Mouse (Mus musculus): Measurements from ENCODE around the gene Gm7029.

The Gm7029 gene

DNA sequence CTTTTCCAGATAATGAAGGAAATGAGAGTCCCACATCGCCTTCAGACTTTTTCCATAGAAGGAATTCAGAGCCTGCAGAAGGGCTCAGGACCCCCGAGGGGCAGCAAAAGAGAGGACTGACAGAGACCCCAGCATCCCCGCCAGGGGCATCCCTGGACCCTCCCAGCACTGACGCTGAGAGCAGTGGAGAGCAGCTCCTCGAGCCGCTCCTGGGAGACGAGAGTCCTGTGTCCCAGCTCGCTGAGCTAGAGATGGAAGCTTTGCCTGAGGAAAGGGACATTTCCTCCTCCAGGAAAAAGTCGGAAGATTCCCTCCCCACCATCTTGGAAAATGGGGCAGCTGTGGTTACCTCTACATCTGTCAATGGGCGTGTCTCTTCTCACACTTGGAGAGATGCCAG is 39.6 kb downstream of the Gm7029 start:
- no peak for DNase-seq (ENCODE audit: low spot score)

DNA sequence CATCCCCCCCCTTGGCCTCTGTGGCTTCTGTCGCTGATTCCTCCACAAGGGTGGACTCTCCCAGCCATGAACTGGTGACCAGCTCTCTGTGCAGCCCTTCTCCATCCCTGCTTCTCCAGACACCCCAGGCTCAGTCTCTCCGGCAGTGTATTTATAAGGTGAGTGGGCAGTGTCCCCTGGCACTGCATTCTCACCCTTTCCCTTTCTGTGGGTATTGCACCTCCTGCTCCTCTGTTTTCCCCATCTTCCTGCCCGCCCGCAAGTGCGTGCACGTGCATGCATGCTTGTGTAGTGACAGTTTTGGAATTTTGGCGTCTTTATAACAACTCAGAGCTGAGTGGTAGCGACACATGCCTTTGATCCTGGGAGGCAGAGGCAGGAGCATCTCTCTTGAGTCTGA is 40.3 kb downstream of the Gm7029 start:
- DNase-seq (ENCODE audit: low spot score), result no peak

DNA sequence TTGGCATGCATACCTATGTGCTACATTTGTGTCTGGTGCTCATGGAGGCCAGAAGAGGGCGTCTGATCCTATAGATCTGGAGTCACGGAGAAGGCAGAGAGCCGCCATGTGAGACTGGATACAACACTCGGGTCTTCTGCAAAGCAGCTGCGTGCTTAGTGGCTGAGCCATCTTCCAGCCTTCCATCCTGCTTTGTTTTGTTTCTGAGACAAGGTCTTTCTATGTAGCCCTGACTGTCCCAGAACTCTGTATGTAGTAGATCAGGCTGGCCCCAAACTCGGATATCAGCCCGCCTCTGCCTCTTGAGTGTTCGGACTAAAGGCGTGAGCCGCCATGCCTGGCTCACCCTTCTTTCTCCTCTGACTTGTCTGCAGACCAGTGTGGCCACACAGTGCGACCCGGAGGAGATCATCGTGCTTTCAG is 41.3 kb downstream of the Gm7029 start:
- no peak for DNase-seq (ENCODE audit: low spot score)

DNA sequence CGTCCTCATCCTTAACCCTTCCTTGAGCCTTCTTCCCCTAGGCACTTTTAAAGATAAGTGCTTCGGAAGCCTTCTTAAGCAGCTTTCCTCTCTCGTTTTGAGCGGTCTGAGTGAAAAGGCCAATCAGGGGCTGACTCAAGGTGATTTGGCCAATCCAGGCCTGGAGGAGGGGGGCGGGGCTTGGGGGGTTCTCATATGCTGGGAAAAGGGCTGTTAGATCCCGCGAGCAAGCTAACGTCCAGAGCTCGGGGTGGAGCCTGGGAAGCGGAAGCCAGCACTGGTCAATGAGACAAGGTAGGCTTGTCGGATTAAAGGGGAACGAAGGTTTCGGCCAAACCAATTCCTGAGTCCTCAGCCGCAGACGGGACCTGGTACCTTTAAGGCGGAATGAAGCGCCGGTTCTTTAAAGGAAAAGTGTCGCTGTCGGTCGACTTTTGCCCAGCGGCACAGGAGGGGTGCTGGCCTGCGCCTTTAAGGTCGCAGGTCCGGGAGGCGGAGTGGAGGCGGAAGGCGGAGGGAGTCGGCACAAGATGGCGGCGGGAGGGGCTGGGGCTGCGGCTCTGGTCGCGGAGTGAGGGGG is 42.1 kb downstream of the Gm7029 start, which contains the start of the genes Tapbp and Zbtb22:
Tapbp (plus strand) TSS at position 229 of the 580 bp plus-strand sequence.
Zbtb22 (plus strand) TSS at position 234 of the 580 bp plus-strand sequence.
- DNase-seq (ENCODE audit: low spot score), result peak; percentile 90

DNA sequence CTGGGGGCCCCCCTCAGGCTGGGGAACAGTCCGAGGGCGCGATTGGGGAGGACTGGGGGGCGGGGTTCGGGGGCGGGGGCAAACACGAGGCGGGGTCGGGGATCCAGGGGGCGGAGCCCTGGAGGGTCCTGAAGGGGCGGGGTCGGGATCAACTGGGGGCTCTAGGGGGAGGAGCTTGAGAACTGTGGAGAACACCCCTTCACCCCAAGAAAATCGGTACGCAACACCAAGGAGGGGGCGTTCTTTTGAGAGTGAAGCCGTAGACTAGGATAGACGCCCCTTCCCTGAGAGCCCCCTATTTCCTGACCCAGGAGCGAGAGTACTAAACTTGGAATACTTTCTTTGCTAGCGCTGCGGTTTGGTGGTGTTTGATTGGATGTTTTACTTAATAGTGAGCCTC is 42.7 kb downstream of the Gm7029 start:
- no peak for DNase-seq (ENCODE audit: low spot score)

DNA sequence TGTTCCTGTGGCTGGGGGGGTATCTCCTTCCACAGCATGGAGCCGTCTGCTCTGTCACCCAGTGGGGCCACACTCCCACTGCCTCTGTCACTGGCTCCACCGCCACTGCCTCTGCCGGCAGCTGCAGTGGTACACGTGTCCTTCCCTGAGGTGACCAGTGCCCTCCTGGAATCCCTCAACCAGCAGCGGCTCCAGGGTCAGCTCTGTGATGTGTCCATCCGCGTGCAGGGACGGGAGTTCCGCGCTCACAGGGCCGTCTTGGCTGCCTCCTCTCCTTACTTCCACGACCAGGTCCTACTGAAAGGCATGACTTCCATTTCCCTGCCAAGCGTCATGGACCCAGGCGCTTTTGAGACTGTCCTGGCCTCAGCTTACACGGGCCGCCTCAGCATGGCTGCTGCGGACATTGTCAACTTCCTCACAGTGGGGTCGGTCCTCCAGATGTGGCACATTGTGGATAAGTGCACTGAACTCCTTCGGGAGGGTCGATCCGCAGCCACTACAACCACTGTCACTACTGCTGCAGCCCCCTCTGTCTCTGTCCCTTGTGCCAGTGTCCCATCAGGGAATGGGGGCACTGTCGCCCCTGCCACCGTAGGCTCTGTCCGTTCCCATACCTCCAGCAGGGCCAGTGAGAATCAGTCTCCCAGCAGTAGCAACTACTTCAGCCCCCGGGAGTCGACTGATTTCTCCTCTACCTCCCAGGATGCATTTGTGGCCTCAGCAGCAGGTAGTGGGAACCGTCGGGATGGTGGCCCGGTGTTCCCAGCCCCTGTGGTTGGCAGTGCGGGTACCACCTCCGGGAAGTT is 43.4 kb downstream of the Gm7029 start:
- DNase-seq (ENCODE audit: low spot score), result no peak

DNA sequence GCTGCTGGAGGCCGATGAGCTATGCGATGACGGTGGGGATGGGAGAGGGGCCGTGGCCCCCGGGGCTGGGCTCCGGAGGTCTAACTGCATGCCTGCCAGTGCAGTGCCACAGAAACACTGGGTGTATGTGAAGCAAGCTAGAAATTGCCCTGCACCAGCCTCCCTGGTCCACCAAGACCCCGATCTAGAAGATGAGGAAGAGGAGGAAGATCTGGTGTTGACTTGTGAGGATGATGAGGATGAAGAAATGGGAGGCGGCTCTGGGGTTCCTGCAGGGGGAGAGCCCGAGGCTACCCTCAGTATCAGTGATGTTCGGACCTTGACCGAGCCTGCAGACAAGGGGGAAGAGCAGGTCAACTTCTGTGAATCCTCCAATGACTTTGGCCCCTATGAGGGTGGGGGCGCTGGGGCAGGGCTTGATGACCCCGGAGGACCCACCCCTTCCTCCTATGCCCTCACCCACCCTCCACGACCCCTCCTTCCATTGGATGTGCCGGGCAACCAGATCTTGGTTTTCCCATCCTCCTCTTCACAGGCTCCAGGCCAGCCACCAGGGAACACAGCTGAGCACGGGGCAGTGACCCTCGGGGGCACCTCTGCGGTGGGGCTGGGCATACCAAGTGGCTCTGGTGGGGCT is 44.1 kb downstream of the Gm7029 start:
- DNase-seq (ENCODE audit: low spot score), result no peak

DNA sequence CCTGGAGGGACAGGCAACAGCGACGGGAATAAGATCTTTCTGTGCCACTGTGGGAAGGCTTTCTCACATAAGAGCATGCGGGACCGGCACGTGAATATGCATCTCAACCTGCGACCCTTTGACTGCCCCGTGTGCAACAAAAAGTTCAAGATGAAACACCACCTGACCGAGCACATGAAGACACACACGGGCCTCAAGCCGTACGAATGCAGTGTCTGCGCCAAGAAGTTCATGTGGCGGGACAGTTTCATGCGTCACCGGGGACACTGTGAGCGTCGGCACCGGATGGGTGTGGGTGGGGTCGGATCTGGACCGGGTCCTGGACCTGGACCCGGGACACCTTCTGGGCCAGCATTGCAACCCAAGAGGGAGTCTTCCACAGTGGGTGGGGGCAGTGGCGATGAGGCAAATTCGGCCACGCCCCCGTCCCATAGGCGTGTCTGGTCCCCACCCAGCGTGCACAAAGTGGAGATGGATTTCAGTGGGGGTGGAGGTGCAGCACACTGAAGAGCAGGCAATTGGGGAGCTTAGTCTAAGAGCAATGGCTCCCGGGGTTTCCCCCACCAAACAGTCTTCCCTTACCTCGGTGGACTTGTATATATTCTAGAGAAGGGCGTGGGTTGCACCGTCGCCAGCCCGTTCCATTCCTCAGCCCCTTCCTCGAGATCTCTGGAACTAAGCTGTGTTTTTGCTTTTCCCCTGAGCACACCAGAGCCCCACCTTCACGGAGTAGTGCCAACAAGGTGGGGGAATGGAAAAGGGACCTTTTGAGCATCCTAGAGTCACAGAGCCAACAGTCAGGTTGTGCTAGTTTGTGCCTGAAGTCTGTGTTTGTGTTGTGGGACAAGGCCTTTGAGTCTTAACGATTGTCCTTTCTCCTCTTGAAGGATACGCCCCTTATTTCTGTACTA is 44.9 kb downstream of the Gm7029 start:
- no peak for DNase-seq (ENCODE audit: low spot score)

DNA sequence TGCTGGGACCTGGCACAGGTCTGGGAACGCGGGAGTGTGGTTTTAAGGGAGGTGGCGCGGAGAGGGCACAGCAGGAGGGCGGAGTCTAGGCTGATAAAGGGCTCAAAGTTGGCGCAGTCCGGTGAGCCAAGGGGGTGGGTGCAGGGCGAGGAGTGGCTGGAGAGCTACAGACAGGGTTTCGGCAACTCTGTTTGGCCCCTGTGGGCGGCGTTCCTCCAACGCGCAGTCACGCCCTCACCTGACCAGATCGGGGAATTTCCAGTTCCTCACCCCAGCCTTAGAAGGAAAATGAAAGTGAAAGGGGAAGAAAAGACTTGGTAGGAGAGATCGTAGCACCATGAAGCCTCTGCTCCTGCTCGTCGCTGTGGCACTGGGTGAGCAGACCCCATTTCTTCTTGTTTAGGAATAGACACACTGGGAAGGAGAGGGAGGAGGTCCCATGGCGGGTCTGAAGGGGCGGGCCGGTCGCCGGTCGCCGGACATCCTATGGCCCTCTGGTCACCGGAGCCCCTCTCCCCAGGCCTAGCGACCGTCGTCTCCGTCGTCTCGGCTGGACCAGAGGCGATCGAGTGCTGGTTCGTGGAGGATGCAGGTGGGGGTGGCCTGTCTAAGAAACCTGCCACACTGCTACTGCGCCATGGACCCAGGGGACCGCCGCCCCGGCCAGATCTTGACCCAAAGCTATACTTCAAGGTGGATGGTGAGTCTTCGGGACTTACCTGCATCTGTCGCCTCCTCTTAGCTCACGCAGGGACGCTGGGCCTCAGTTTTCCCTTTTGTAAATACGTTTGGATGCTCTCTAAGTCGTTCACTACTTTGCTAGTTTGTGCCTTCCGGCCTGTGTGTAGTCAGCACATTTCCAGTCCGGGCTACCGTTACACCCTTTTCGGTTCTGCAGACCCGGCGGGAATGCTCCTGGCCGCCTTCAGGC is 46.0 kb downstream of the Gm7029 start:
- DNase-seq (ENCODE audit: low spot score), result peak; percentile 77

DNA sequence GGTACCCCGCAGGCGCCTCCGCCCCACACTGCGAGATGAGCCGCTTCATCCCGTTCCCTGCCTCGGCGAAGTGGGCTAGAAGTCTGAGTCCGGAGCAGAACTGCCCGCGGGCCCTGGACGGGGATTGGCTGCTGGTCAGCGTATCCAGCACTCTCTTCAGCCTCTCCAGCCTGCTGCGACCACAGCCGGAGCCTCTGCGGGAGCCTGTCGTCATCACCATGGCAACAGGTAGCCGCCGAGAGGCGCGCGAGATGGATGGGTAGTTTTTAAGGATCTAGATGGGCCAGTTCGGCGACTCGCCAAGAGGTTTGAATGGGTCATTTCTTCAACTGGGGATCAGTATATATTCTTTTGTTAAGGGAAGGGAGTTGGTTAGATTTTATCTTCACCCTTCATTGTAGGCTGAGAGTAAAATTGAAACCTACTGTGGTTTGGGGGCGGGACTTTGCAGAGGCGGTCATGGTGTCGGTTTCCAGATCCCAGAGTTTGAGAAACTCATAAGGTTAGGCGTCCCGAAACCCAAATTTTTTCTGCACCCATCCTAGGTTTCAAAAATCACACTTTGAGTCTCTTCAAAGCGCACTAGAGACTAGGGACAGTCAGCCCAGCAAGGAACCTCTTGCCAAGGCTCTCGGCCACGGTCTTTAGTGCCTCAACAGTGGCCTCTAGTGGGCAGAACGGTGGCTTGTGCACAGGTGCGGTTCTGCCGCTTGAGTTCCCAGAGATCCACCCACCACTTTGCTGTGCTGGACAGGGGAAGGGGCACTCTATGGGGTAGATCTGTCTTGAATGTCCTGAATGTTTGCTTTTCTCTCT is 46.9 kb downstream of the Gm7029 start:
- peak; percentile 84 for DNase-seq (ENCODE audit: low spot score)

DNA sequence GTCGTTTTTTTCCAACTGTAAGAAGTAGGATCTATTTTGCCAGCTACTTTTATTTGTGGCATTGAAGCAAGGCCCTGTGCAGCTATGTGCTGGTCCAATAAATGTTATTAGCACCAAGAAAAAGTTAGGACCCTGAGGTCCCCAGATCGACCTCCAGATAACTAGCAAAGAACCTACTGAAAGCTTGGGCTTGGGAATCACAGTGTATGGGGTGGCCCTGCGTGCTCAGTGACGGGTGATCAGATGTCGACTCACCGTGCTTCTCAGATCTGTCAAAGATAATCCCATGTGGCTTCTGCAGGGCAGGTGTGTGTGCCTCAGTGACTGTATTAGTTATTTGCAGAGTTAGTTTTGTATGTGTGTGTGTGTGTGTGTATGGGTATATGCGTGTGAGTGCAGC is 47.7 kb downstream of the Gm7029 start:
- DNase-seq (ENCODE audit: low spot score), result no peak
